Mouse (Mus musculus) cerebellum, postnatal 25 days (tissue): ENCODE measurements at regions not wholly inside any gene's neighbourhood (a gene's known extent, or its start where the extent isn't known, plus 50 kb on each side); places are given as distances from the start of the nearest gene placed in this dataset.
"Not testable (repeated sequence)": the region's sequence is repeated elsewhere in the genome, so short reads cannot be mapped to it uniquely, and the experiment has no call there.

Experiments used
- DNase-seq, 2 experiments: peaks; one replicate each; pipeline ENCODE4 v3.0.0; 2021; ENCODE audit warnings: mixed read lengths in 2 of 2

GRCm38 (mm10) chr16:55758707-55759067, 80.0 kb downstream of the Nfkbiz start:
- no peak for DNase-seq

GRCm38 (mm10) chr16:55757952-55758706, 80.6 kb downstream of the Nfkbiz start:
- no peak for DNase-seq

DNA sequence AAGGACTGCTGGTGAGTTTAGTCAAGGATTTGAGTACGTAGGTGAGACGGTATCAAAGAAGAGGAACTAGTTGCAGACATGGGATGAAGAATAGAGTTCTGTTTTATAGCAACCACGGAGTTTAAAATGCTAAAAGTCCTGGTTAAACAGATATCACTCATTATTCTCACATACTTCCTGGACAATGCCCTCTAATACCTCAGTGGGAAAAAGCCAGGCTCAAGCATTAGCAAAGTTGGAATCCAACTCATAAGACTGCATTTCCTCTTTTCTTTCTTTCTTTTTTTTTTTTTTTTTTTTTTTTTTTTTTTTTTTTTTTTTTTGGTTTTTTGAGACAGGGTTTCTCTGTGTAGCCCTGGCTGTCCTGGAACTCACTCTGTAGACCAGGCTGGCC, 81.3 kb downstream of the Nfkbiz start:
- DNase-seq: not testable (repeated sequence)

- no peak for DNase-seq
Measured at GRCm38 (mm10) chr16:55756764-55757421, 81.8 kb downstream of the Nfkbiz start.

- no peak for DNase-seq
Measured at GRCm38 (mm10) chr16:55755309-55755832, 83.3 kb downstream of the Nfkbiz start.

GRCm38 (mm10) chr16:55754092-55754763, 84.5 kb downstream of the Nfkbiz start:
- no peak for DNase-seq

- DNase-seq: no peak
Measured at GRCm38 (mm10) chr16:55753380-55753779, 85.3 kb downstream of the Nfkbiz start.

- DNase-seq: no peak
Measured at GRCm38 (mm10) chr16:55747250-55747649, 91.4 kb downstream of the Nfkbiz start.

- no peak for DNase-seq
Measured at GRCm38 (mm10) chr16:55746159-55746558, 92.5 kb downstream of the Nfkbiz start.

- no peak for DNase-seq
Measured at GRCm38 (mm10) chr16:55745094-55745493, 93.6 kb downstream of the Nfkbiz start.

DNA sequence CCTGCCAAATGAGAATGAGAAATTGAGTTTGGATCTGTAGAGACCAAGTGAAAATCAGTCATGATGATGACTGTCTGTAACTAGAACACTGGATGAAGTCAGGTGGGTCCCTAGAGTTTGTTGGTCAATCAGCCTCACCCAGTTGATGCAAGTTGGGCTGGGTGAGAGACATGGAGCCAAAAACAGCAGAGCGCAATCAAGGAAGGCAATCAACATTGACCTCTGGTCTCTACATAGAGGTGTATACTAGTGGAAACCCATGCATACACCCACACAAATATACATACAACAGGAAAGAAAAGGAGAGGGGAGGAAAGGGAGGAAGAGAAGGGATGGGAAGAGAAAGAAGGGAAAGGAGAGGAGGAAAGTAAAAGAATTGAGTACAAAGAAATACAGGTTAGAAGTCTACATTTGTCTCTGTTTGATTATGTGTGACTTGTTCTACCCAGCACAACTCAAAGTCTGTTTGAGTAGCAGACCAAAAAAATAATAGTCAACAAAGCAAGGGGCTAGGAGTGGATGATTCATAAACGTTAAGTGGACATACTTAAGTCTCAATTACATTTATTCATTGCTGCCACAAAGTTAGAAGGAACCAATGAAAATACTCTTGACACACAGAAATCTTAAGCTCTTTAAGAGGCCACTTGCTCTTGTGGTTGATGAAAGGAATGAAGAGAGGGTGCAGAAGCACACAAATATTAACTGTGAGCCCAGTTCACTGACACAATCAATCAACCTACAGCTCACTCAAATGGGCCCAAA, 97.4 kb downstream of the Nfkbiz start:
- DNase-seq: no peak

GRCm38 (mm10) chr16:55738741-55739140, 100.0 kb downstream of the Nfkbiz start:
- no peak for DNase-seq

- DNase-seq: no peak
Measured at GRCm38 (mm10) chr16:55735476-55735968, 103.2 kb downstream of the Nfkbiz start.

DNA sequence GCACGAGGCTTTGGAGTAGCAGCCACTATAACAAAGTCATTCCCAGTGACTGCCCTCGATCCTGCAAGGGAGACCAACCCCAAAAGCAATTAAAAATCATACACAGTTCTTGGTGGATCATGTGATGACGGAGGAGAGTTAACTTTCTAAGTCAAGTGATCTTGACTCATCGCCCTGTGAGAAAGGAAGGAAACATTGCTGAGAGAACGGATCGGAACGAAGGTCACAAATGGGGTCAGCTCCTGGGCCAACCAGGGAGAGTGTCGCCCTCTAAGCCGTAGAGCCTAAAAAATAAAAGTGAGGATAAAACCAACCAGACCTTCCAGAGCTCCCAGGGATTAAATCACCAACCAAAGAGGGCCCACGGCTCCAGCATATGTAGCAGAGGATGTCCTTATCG, 104.4 kb downstream of the Nfkbiz start:
- no peak for DNase-seq

DNA sequence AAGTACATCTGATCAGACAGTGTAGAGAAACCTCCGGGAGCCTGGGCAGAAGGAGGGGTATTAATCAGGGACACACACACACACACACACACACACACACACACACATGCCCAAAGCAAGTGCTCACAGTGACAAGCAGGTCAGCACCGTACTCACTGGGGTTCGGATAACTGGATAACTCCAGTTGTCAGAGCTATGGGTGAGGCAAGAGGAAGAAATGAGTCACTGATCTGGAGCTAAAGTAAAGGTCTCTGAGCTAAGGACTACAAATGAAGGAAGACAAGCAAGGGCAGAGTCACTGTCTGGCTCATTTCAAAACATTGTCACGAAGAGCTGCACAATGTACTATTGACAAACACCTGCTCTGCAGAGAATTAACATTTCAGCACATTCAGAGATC, 104.9 kb downstream of the Nfkbiz start:
- no peak for DNase-seq

- DNase-seq: no peak
Measured at GRCm38 (mm10) chr16:55731003-55731402, 107.7 kb downstream of the Nfkbiz start.

DNA sequence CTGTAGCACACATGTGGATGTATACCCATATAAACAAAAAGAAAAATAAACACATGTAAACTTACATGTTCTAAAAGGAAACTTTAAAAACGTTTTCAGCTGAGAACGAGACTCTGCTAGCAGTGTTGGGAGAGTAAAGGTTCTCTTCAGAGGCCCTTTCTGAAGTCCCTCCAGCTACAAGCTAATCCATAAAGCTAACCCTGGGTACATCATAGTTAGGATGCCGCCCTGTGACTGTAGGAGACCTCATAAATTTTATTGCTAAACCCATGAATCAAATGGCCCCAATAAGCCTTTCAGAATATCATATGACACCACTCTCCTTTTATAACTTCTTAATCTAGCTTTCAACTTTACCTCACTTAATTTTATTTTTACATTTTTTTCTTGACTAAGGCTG, 112.2 kb downstream of the Nfkbiz start:
- no peak for DNase-seq

DNA sequence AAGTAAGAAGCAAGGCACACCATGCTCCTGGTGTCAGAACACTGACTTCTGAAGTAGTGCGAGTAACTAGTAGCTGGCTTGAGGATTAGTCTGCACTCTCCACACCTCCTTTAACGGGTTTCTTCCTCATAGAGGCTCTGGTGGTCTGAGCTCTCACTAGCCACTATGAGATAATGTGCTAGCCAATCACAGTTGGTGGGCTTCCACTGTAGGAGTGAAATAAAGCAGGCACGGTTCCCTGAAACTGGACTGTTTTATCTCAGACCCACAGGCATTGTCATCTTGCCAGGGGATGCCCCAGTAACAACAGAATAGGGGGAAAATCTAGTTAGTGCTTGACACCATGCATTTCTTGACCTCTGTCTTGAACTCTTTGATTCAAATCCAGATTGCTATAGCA, 118.3 kb downstream of the Nfkbiz start:
- DNase-seq: no peak

GRCm38 (mm10) chr16:55710017-55710416, 128.7 kb downstream of the Nfkbiz start:
- DNase-seq: no peak

DNA sequence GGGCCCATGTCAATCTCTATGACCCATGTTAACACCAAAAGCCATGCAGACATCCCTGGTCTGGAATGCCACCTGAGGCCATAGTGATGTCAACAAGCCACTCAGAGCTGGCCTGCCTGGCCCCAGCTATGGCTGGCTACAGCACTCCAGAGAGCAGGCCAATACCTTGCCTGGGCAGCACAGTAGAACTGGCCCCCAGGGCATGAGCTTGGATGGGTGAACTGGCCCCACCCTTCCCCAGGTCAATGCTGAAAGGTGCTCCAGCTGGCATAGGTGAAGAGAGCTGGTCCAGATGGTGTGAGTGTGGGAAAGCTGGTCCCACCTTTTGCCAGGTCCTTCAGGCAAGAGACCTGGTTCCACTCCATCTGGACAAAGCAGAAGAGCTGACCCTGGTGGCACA, 132.2 kb downstream of the Nfkbiz start:
- no peak for DNase-seq

GRCm38 (mm10) chr16:55698489-55698892, 140.2 kb downstream of the Nfkbiz start:
- no peak for DNase-seq

DNA sequence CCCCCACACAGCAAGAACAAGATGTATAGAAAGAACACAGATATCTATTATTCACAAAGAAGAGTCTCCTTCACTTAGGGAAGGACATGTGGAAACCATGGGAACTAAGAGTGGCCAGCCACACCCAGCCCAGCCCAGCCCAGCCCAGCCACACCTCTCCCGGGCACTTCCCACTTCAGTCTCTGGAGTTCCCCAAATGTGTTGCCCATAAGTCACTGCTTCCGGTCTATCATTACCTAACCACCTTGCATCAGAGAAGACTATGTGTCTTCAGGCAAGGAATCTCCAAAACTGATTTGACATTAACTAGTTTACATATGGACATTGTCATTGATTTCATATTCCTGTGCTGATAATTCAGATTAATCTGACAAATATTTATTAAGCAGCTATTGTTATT, 147.6 kb downstream of the Nfkbiz start:
- no peak for DNase-seq

GRCm38 (mm10) chr16:55663946-55664345, 174.8 kb downstream of the Nfkbiz start:
- no peak for DNase-seq
